Mouse (Mus musculus) right cerebral cortex, adult 18-20 months (tissue): ENCODE results near the gene Rpa1.
"Not testable (repeated sequence)": the region's sequence is repeated elsewhere in the genome, so short reads cannot be mapped to it uniquely, and the experiment has no call there.

Experiments
- DNase-seq: peaks from one replicate; pipeline ENCODE4 v3.0.0; 2022; ENCODE audit warnings: mixed read lengths

The Rpa1 gene

DNA sequence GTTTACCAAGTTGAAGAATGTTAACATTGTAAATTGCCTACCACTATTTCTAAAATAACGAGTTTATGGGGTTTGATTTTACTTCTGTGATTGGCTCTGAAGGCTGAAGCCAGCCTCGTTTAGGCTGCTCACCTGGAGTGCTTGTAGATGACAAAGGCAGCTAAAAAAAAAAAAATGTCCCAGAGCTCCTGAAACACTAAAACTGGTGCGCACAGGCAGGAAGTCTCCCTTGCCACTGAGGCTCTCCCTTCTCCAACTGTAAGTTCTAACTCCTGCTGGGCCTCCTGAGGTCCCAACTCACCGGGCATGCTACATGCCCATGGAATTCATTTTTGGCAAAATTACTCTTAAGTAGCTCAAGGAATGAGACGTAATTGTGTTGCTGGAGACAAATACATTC, 28.9 kb downstream of the Rpa1 start:
- no peak for DNase-seq

DNA sequence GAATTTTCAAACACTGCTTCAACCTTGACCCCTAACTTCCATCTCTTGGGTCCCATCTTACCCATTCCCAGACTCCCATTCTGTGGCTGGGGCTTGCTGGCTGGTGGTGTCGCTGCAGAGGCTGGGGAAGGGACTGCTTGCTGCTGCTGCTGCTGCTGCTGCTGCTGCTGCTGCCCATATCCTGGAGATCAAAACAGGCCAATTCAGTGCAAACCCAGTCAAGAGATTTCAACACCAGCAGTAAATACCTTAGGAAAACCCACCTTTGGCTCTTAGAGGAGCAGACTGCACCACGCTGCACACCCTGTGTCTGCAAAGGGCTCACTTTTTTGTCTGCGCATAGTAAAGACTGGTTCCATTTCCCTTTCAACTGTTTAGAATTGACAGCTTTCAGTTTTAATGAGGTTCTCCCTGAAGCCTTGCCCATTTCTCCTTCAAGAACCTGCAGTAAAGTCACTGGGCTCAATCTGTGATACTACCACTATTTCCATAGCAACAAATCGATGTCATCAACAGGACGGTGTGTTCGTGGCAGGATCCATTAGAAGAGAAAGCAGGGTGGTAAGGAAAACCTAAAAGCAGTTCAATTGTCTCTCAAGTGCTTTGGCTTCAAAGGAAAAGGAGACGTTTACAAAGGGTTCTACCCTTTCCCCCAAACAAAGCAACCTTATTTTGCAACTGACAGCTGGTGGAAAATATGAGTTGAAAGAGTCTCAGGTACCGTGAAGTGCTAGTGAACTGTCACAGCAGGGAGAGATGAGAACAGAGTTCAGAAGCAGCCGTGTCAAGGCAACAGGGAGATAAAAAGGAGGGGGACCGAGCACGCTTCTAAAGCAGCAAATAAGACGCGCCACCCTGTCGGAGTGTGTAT, 29.5 kb downstream of the Rpa1 start:
- no peak for DNase-seq

- peak; percentile 57 for DNase-seq
Observed at GRCm38 (mm10) chr11:75313834-75314233, 34.3 kb downstream of the Rpa1 start.

- no peak for DNase-seq
Observed at GRCm38 (mm10) chr11:75311751-75312150, 36.4 kb downstream of the Rpa1 start.

DNA sequence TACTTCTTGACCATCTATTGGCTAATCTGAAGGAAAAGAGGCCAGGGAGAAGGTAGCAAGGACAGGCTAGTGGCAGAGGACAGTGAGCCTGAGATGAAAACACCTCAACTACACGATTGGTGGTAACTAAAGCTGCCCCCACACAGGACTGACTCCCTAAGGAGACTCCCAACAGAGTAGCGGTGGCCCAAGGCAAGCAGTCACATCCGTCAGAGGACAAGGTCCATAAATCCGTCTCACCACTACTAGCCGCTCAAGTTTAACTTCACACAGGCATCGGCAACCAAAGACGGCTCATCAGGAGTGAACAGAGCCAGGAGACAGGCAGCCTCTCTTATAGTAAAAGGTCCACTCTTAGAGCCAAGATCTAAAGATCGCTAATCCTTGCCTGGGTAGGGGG, 37.3 kb downstream of the Rpa1 start:
- DNase-seq, result no peak

DNA sequence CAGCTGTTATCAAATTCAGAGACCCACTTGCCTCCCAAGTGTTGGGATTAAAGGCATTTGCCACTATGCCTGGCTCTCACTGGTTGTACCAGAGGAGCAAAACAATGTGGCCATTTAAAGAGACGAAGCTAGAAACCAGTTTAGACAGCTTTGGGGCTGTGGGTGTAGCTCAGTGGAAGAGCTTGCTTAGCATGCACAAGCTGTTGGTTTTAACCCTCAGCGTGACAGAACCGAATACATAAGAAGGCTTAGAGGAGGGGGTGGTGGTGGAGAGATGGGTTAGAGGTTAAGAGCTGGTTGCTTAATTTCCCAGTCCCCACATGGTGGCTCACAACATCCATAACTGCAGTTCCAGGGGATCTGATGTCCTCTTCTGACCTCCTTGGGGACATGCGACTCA, 39.5 kb downstream of the Rpa1 start:
- DNase-seq, result no peak

DNA sequence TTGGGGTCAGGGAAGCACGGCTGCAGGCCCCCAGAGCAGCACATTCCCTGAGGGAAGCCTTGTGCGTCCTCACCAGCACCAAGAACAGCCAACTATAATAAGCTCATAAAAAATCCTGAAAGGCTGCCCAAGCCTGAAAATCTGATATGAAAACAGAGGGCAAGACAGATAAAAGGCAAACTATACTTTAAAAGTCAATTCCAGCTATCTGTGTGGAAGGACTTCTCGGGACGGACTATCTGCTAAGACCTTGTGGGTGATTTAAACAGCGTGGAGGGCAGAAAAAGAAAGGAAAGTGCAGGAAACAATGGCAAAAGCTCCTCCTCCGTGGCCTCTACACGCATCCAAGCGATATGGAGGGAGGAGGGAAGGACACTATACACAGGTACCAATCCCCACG, 43.3 kb downstream of the Rpa1 start:
- DNase-seq, result no peak

GRCm38 (mm10) chr11:75300954-75301353, 47.2 kb downstream of the Rpa1 start:
- DNase-seq, result no peak

DNA sequence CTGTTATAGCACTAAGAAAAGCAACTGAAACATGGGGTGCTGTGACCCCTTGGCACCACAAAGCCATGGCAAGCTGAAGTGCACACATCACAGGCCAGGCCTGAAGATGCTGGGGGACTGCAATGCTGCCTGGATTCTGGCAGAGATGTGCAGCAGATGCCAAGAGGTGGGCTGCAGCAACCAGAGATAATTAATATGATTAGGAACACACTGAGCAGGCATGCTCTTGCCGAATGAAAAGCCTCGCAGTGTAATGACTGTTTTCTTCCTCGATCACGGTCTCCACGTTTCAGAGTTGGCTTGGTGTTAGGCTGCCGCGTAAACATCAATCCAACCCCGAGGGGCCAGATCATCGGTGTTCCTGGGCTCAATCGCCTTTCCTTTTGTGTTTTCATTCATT, 48.3 kb downstream of the Rpa1 start:
- no peak for DNase-seq

- DNase-seq, result no peak
Observed at GRCm38 (mm10) chr11:75298491-75298890, 49.6 kb downstream of the Rpa1 start.

DNA sequence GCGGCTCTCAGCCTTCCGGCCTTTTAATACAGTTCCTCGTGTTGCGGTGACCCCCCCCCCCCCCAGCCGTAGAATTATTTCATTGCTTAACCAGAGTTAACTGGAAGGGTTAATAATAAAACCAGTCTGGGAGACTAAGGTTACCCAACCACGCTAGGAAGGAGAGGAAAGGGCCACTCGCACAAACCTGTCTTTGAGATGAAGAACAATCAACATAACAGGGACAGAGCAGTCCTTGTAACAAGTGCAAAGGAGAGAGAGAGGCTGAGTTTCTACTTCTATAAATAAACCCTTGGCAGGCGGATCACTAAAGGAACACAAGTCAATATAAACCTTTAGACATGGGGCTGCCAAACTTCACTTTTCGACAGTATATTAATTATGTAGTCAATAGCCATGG, 50.5 kb downstream of the Rpa1 start:
- no peak for DNase-seq

DNA sequence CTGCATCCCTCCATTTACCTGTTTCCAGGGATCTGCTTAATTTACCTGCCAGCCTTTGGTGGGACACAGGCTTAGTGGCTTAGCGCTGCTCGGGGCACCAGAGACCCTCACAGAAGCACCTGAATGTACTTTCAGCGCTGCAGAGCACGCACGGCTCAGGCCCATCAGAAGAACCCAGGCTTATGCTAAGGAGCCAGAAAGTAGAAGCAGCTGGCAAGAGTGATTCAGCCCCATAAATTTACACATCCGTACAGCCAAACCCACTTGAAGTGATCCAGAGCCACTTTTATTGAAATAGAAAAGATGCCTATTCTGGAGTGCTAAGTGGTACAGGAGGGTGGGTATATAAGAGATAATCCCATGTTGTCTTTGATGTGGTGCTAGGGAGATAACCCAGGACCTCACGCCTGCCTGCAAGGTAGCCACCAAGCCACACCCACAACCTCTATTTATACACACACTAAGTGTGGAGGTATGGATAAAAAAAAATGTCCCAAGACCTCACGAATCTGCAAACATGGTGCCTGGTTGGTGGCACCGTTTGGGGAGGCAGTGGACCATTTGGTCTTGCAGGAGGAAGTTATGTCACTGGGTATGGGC, 51.6 kb downstream of the Rpa1 start:
- DNase-seq, result peak; percentile 59

DNA sequence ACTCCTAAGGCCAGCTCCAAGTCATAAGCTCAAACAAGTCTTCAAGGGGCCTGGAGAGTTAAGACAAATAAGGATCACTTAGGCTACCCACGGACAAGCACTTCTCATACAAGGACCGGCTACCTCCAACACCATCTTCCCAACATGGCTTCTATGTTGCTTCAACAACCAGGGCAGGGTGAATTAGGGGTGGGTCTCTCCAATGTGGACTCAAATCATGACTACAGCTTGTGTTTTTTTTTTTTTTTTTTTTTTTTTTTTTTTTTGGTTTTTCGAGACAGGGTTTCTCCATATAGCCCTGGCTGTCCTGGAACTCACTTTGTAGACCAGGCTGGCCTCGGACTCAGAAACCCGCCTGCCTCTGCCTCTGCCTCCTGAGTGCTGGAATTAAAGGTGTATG, 52.6 kb downstream of the Rpa1 start:
- not testable (repeated sequence) for DNase-seq

GRCm38 (mm10) chr11:75294862-75295261, 53.3 kb downstream of the Rpa1 start:
- no peak for DNase-seq

DNA sequence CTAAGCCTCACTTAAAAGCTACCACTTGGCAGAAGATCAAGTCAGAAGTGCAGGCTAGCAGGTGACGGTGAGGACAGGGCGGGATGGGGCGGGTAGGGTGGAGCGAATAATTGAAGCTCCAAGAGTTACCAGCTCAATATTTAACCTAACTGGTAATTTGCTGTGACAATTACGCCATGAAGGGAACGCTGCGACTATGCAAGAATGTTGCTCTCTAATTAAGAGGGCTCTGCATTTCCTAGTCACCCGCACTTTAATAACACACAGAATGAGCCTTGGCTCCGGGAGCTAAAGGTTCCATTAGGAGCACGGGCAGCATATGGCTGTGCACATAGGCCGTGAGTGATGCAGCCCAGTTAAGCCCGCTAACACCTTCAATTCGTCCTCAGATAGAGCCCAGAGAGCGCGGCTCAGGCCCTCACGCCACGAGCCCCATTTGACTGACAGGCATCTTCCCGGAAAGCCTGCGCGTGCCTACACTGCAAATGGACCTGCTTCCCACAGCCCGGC, 54.2 kb downstream of the Rpa1 start:
- no peak for DNase-seq

GRCm38 (mm10) chr11:75292281-75292680, 55.8 kb downstream of the Rpa1 start:
- DNase-seq, result no peak

GRCm38 (mm10) chr11:75291389-75292215, 56.5 kb downstream of the Rpa1 start:
- DNase-seq, result peak; percentile 79

- peak; percentile 93 for DNase-seq
Observed at GRCm38 (mm10) chr11:75290566-75291271, 57.4 kb downstream of the Rpa1 start.

DNA sequence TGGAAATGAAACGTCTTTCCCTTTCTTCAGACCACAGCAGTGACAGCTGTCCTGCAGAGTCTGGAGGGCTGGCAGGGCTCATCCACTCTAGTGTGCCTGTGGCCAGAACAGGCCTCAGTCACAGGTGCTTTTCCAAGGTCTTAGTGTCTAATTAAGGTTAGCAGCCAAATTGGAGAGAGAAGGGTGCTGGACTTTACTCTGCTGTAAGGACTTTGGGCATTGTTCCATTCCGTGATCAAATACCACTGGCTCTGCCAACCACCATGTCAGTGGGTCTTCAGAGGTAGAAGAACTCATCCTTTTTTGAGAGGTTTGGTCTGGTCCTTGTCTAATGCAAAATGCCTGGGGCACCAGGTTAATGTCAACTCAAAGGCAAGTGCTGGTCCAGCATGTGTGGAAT, 59.0 kb downstream of the Rpa1 start:
- DNase-seq, result no peak

DNA sequence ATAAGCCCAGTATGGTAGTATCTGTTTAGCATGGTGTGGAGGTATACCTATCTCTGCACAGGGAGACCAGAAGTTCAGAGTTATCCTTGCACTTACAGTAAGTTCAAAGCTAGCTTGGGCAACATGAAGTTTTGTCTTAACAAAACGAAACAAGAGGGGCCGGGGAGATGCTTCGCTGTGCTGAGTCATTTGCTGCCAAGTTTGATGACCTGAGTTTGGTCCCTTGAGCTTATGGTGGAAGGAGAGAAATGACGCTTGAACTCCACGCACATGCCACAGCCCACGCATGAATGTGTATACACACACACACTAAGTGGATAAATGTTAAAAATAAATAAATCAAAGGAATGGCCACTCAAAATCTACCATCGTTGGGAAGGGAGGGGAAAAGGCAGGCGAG, 59.6 kb downstream of the Rpa1 start:
- no peak for DNase-seq

GRCm38 (mm10) chr11:75287940-75288339, 60.2 kb downstream of the Rpa1 start:
- no peak for DNase-seq

DNA sequence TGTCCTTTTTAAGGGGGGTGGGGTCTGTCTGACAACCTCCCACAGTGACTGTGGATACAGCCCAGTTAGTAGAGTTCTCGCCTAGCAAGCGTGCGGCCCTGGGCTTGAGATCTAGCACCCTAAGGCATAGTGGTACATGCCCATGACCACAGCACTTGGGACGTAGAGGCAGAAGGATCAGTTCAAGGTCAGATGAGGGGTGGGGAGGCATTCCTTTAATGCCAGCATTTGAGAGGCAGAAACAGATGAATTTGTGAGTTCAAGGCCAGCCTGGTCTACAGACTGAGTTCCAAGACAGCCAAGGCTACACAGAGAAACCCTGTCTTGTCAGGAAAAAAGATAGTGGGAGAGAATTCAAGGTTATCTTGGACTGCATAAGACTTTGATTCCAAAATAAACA, 61.3 kb downstream of the Rpa1 start:
- DNase-seq, result no peak
